Mouse (Mus musculus) kidney, postnatal 0 days (tissue): ENCODE data around the gene Col25a1. TPM values are rescaled to one million over a fixed set of nuclear protein-coding genes. Genes with fewer than 3 reads are reported as not detected.

Experiments
- ATAC-seq: fragments of 200-750 bp; cut with Nextera tagmentation; replicated peaks from 2 replicates; pipeline ENCODE4 v1.8.0; 2017; ENCODE audit warnings: low read depth, moderate number of reproducible peaks, moderate TSS enrichment, moderate library complexity; ENCODE audit not compliant: low FRiP score
- DNase-seq: peaks from one replicate; pipeline ENCODE4 v3.0.0-alpha.2; 2016; ENCODE audit warnings: low spot score
- H3K27ac ChIP-seq: fragments of 300-500 bp; sonication (generic); 2 replicates; pipeline ENCODE4 v1.5.1; 2014; ENCODE audit warnings: mild to moderate bottlenecking
- H3K27me3 ChIP-seq: fragments of 300-500 bp; sonication (generic); 2 replicates; pipeline ENCODE4 v1.6.1; 2014; ENCODE audit warnings: low read length, mixed read lengths; ENCODE audit not compliant: insufficient read depth
- H3K36me3 ChIP-seq: fragments of 300-500 bp; sonication (generic); 2 replicates; pipeline ENCODE4 v1.6.1; 2014; ENCODE audit warnings: low read length, mixed read lengths; ENCODE audit not compliant: insufficient read depth
- H3K4me1 ChIP-seq: fragments of 300-500 bp; sonication (generic); replicated peaks from 2 replicates; pipeline ENCODE4 v1.6.1; 2014; ENCODE audit warnings: antibody characterized with exemption, low read length, mixed read lengths; ENCODE audit not compliant: insufficient read depth
- H3K4me2 ChIP-seq: fragments of 300-500 bp; sonication (generic); 2 replicates; pipeline ENCODE4 v1.6.1; 2014; ENCODE audit warnings: mild to moderate bottlenecking, low read length, moderate library complexity, mixed read lengths
- H3K4me3 ChIP-seq: fragments of 300-500 bp; sonication (generic); replicated peaks from 2 replicates; pipeline ENCODE4 v1.5.1; 2014; ENCODE audit warnings: low read depth, low read length
- H3K9ac ChIP-seq: fragments of 300-500 bp; sonication (generic); 2 replicates; pipeline ENCODE4 v1.6.1; 2014; ENCODE audit warnings: low read depth, low read length
- H3K9me3 ChIP-seq: fragments of 300-500 bp; sonication (generic); replicated peaks from 2 replicates; pipeline ENCODE4 v1.6.1; 2016; ENCODE audit warnings: low read length, inconsistent platforms, mixed read lengths
- CTCF ChIP-seq: IDR thresholded peaks from 2 replicates; pipeline ENCODE4 v1.5.1; 2016; ENCODE audit warnings: antibody characterized with exemption, low read depth, mild to moderate bottlenecking, moderate library complexity
- WGBS: fragments of 180-500 bp; shearing (Covaris S2); extraction: QIAGEN DNeasy Blood & Tissue Kit; methylation state at CpG from one replicate; pipeline ENCODE4 v1.1.7; 2014; 5-methylcytosine and 5-hydroxymethylcytosine counted together
- polyA plus RNA-seq: library from polyadenylated mRNA; unstranded; fragments of >200 nt; fragmentation: Nextera tagmentation; extraction: Ambion mirVana; gene quantifications from 2 replicates; pipeline ENCODE4 v1.2.1, GENCODE M21; 2015

Col25a1 gene
- polyA plus RNA-seq, 1 experiment from 2014 or later, result 1.4 TPM

DNA sequence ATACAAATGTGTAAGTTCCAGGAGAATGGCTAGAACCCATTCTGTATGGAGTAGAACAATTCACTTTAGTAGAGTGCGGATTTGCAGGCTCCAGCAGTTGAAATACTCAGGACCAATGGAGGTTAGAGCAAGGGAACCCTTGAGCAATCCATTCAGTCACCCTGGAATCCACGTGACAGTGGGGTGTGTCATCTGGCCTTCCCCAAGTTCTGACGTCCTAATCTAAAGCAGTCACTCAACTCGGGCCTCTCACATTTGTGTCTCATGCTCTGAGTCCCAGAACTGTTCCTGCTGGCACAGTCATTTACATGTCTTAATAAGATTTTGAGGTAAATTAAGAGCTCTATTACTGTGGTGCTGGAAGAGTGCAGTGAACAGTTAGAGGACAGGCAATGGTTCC lies 28.6 kb downstream of the Col25a1 start:
- no peak overlapping the region for H3K4me2 ChIP-seq
- H3K27ac ChIP-seq, result no peak overlapping the region
- no peaks in the 10 kb centered on the region for H3K27me3 ChIP-seq
- H3K4me3 ChIP-seq, result no peak overlapping the region
- DNase-seq (no peak), ATAC-seq (no peak)
- no peak for TF ChIP-seq CTCF
- H3K36me3 ChIP-seq, result no peaks in the 10 kb centered on the region
- H3K9ac ChIP-seq, result no peak overlapping the region
- no peaks in the 10 kb centered on the region for H3K9me3 ChIP-seq
- WGBS, result 81% methylated on average over 4 of the region's 4 CpGs
- no peaks in the 10 kb centered on the region for H3K4me1 ChIP-seq

DNA sequence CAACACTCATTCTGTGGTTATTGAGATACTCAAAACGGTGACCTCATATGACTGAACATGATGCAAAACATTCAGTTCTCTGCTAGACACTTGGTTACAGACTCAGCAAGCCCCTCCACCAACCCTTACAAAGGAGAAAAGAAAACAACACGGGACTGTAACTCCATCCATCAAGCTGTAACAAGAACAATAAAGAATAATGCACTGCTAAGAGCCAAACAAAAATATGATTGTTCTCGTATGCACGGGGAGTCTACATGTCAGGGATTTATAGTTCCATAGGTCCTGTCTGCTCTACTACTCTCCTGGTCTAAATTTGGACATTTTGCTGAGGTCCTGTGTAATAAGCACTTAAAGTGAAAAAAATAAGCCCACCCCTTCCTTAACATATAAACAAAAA lies 29.6 kb downstream of the Col25a1 start:
- Histone ChIP-seq H3K36me3 (no peaks in the 10 kb centered on the region), H3K4me1 (no peaks in the 10 kb centered on the region), H3K4me2 (no peak overlapping the region), H3K9me3 (no peaks in the 10 kb centered on the region), H3K27ac (no peak overlapping the region), H3K9ac (no peak overlapping the region), H3K4me3 (no peak overlapping the region), H3K27me3 (no peaks in the 10 kb centered on the region)
- TF ChIP-seq CTCF, result no peak
- ATAC-seq, result no peak
- WGBS, result 27% methylated on average over 4 of the region's 4 CpGs
- no peak for DNase-seq

DNA sequence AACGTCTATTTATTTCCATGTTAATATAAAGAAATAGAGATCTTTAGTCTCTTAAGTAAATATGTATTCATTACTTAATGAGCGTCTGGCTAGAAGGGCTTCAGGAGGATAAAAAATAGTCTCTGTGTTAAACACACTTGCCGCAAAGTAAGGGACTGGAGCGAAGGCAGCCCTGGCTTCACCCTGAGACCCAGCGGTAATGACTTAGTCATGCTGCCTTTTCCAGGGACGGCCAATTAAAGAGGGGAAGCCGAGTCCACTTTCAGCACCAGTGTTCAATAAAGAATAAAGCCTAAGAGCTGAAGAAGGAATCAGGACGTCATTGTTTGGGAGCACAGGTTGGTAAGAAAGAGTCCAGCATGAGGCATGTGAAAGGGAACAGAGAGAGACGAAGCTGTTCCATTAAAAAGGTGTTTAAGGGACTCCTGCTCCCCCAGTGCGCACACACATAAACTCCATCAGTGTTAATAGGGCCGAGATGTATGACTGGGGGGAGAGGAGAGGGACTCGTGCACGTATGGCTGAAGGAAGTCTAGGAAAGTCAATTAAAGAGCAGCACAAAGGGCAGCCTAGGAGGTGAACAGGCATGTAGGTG lies 30.1 kb downstream of the Col25a1 start:
- DNase-seq (no peak), ATAC-seq (no peak)
- Histone ChIP-seq H3K27ac (no peak overlapping the region), H3K4me1 (no peaks in the 10 kb centered on the region), H3K9me3 (no peaks in the 10 kb centered on the region), H3K36me3 (no peaks in the 10 kb centered on the region), H3K4me3 (no peak overlapping the region), H3K27me3 (no peaks in the 10 kb centered on the region), H3K4me2 (no peak overlapping the region), H3K9ac (no peak overlapping the region)
- 52% methylated on average over 13 of the region's 13 CpGs for WGBS
- TF ChIP-seq CTCF, result no peak

DNA sequence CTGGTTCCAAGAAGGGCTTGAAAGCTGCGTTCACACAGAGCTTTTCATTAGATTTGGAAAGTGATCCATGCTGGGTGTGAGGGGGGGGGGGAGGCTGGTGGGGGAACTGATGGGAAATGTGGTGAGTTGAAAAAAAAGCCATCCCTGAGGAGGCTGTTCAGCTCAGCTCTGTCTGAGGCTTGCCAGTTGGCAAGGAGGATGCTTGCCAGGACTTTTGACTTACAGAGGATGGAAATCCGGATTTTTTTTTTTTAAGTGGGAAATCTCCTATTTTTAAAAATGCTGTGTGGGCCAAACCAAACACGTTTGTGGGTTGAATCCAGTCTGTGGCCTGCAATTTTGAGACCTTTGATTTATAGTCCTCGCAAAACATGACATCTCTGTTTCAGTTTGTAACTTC lies 35.6 kb downstream of the Col25a1 start:
- no peak overlapping the region for H3K9ac ChIP-seq
- H3K4me1 ChIP-seq, result no peaks in the 10 kb centered on the region
- no peak overlapping the region for H3K4me3 ChIP-seq
- no peak overlapping the region for H3K27ac ChIP-seq
- ATAC-seq (no peak), DNase-seq (no peak)
- no peaks in the 10 kb centered on the region for H3K9me3 ChIP-seq
- TF ChIP-seq CTCF, result no peak
- H3K36me3 ChIP-seq, result no peaks in the 10 kb centered on the region
- no peak overlapping the region for H3K4me2 ChIP-seq
- H3K27me3 ChIP-seq, result no peaks in the 10 kb centered on the region
- 43% methylated on average over 4 of the region's 4 CpGs for WGBS

DNA sequence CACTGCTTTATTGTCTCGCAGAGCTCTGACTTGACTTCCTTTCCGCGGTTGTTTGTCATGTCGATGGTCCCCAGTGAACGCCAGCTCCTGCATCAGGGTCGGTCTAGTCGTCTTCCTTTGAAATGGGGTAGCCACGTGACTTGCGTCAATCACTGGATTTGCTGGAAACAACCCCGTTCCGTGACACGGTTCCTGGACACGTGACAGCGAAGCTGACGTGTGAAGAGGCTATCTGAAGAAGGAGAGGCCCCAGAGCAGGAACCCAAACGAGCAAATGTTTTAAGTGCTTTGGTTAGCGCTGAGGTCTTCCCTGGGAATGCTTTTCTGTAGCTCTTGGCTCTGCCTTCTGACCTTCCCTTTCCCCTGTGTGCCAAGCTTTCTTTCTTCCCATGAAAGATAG lies 41.5 kb downstream of the Col25a1 start:
- 0 out of 2 replicates have a peak overlapping the region, but pooled peaks have one; percentile 6 for H3K27ac ChIP-seq
- WGBS, result 47% methylated on average over 17 of the region's 17 CpGs
- H3K36me3 ChIP-seq, result no peaks in the 10 kb centered on the region
- DNase-seq (peak; percentile 22), ATAC-seq (no peak)
- peak overlapping the region; percentile 33 for H3K4me2 ChIP-seq
- TF ChIP-seq CTCF, result no peak
- H3K9me3 ChIP-seq, result no peaks in the 10 kb centered on the region
- no peak overlapping the region for H3K9ac ChIP-seq
- H3K27me3 ChIP-seq, result no peaks in the 10 kb centered on the region
- no peaks in the 10 kb centered on the region for H3K4me1 ChIP-seq
- H3K4me3 ChIP-seq, result no peak overlapping the region

DNA sequence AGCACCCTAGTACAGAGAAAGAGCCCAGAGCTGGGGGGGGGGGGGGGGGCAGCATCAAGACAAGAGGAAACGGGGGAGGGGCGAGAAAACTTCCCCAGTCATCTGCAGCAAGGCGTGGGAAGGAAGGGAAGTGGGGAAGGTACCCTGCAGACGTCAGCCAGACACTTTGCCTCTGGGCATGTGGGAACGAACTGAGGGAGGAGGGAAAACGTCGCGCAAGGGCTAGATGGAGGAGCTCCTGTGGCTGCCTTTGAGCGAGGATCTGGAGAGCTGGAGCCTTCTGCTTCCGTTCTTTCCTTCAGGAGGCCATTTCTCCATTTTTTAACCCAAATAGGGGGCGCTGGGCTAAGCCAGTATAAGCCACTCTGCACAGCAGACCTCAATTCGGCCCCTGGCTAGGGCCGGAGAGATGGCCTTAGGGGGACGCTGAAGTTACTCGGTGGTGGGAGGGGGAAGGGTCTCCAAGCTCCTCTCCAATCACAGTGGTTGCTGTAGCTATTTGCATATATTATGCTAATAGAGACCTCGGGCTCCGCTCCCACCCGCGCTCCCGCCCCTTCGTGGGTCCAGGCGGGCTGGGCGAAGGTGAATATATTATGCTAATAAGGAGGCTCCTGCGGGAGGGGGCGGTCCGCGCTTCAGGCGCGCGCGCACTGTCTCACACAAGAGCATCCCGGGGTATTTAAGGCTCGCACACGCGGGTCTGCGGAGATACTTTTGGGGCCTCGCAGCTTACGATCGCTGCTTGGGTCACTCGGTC lies 49.1 kb downstream of the Col25a1 start:
- peak; percentile 31; the same call in 1 of the 2 replicates for TF ChIP-seq CTCF
- Histone ChIP-seq H3K4me3 (peak overlapping the region; percentile 58), H3K27me3 (no peaks in the 10 kb centered on the region), H3K9me3 (no peaks in the 10 kb centered on the region), H3K36me3 (no peaks in the 10 kb centered on the region), H3K4me1 (peaks cover 5% of the 10 kb centered on the region; the same call in 1 of the 2 replicates), H3K27ac (peak overlapping the region; percentile 20; the same call in 1 of the 2 replicates), H3K4me2 (peak overlapping the region; percentile 99), H3K9ac (peak overlapping the region; percentile 48)
- DNase-seq, result peak; percentile 92
- peak; percentile 93 for ATAC-seq
- WGBS, result under 1% methylated on average over 40 of the region's 40 CpGs
